Mouse (Mus musculus) stomach, embryonic 16.5 days (tissue): Measurements from ENCODE around the gene Marc1. TPM values are rescaled to one million over a fixed set of nuclear protein-coding genes. Genes with fewer than 3 reads are reported as not detected.

ENCODE experiments used
- ATAC-seq: fragments of 200-750 bp; cut with Nextera tagmentation; 2 replicates; pipeline ENCODE4 v1.8.0; 2017; ENCODE audit warnings: moderate number of reproducible peaks, moderate TSS enrichment; ENCODE audit not compliant: insufficient read depth, low FRiP score
- H3K27ac ChIP-seq: fragments of 300-500 bp; sonication (generic); 2 replicates; pipeline ENCODE4 v1.5.1; 2014; ENCODE audit warnings: low read length
- H3K27me3 ChIP-seq: fragments of 300-500 bp; sonication (generic); 2 replicates; pipeline ENCODE4 v1.6.1; 2014; ENCODE audit warnings: low read length, control low read depth, mixed read lengths; ENCODE audit not compliant: control insufficient read depth, insufficient read depth
- H3K36me3 ChIP-seq: fragments of 300-500 bp; sonication (generic); 2 replicates; pipeline ENCODE4 v1.6.1; 2014; ENCODE audit warnings: low read length; ENCODE audit not compliant: control insufficient read depth, insufficient read depth
- H3K4me1 ChIP-seq: fragments of 300-500 bp; sonication (generic); 2 replicates; pipeline ENCODE4 v1.6.1; 2014; ENCODE audit warnings: low read length, control low read depth, mixed read lengths; ENCODE audit not compliant: control insufficient read depth, insufficient read depth
- H3K4me2 ChIP-seq: fragments of 300-500 bp; sonication (generic); 2 replicates; pipeline ENCODE4 v1.6.1; 2014; ENCODE audit warnings: low read depth, low read length, mixed read lengths
- H3K4me3 ChIP-seq: fragments of 300-500 bp; sonication (generic); replicated peaks from 2 replicates; pipeline ENCODE4 v1.5.1; 2014; ENCODE audit warnings: mild to moderate bottlenecking, low read length
- H3K9ac ChIP-seq: fragments of 300-500 bp; sonication (generic); 2 replicates; pipeline ENCODE4 v1.6.1; 2014; ENCODE audit warnings: low read length
- H3K9me3 ChIP-seq: fragments of 300-500 bp; sonication (generic); replicated peaks from 2 replicates; pipeline ENCODE4 v1.6.1; 2016; ENCODE audit warnings: low read length, control low read depth; ENCODE audit not compliant: control insufficient read depth
- WGBS: fragments of 180-500 bp; shearing (Covaris S2); extraction: QIAGEN DNeasy Blood & Tissue Kit; methylation state at CpG from one replicate; pipeline ENCODE4 v1.1.7; 2014; 5-methylcytosine and 5-hydroxymethylcytosine counted together
- polyA plus RNA-seq: library from polyadenylated mRNA; unstranded; fragments of >200 nt; fragmentation: Nextera tagmentation; extraction: Ambion mirVana; gene quantifications from 2 replicates; pipeline ENCODE4 v1.2.1, GENCODE M21; 2015

The Marc1 gene
- polyA plus RNA-seq, 1 experiment from 2014 or later: 2.7 TPM

GRCm38 (mm10) chr1:184829897-184830296 is 18.8 kb upstream of the Marc1 start:
- Histone ChIP-seq H3K36me3 (peaks cover 21% of the 10 kb centered on the region), H3K9me3 (no peaks in the 10 kb centered on the region), H3K27ac (no peak overlapping the region), H3K27me3 (no peaks in the 10 kb centered on the region), H3K4me3 (no peak overlapping the region), H3K4me1 (0 out of 2 replicates have a peak, but pooled peaks cover 1% of the 10 kb centered on the region), H3K9ac (no peak overlapping the region), H3K4me2 (no peak overlapping the region)
- ATAC-seq: no peak; the same call in 1 of the 2 replicates
- 80% methylated on average over 8 of the region's 8 CpGs for WGBS

- 0 out of 2 replicates have a peak, but pooled peaks have one; percentile 30 for ATAC-seq
- H3K27me3 ChIP-seq: no peaks in the 10 kb centered on the region
- WGBS: 32% methylated on average over 23 of the region's 23 CpGs
- no peak overlapping the region for H3K4me3 ChIP-seq
- H3K4me1 ChIP-seq: 0 out of 2 replicates have a peak, but pooled peaks cover 8% of the 10 kb centered on the region
- peak overlapping the region; percentile 41; the same call in 1 of the 2 replicates for H3K9ac ChIP-seq
- no peak overlapping the region for H3K27ac ChIP-seq
- H3K9me3 ChIP-seq: no peaks in the 10 kb centered on the region
- H3K4me2 ChIP-seq: peak overlapping the region; percentile 24
- peaks cover 12% of the 10 kb centered on the region for H3K36me3 ChIP-seq
Observed at GRCm38 (mm10) chr1:184827175-184827701, 16.1 kb upstream of the Marc1 start.

- H3K36me3 ChIP-seq: 0 out of 2 replicates have a peak, but pooled peaks cover 6% of the 10 kb centered on the region
- no peak overlapping the region for H3K9ac ChIP-seq
- 0 out of 2 replicates have a peak, but pooled peaks cover 8% of the 10 kb centered on the region for H3K4me1 ChIP-seq
- no peaks in the 10 kb centered on the region for H3K27me3 ChIP-seq
- WGBS: 19% methylated on average over 11 of the region's 11 CpGs
- no peak overlapping the region for H3K4me2 ChIP-seq
- no peaks in the 10 kb centered on the region for H3K9me3 ChIP-seq
- no peak overlapping the region for H3K4me3 ChIP-seq
- no peak overlapping the region for H3K27ac ChIP-seq
- ATAC-seq: no peak
Observed at GRCm38 (mm10) chr1:184825093-184825492, 14.0 kb upstream of the Marc1 start.

GRCm38 (mm10) chr1:184824439-184824851 is 13.3 kb upstream of the Marc1 start:
- Histone ChIP-seq H3K4me1 (0 out of 2 replicates have a peak, but pooled peaks cover 8% of the 10 kb centered on the region), H3K9ac (no peak overlapping the region; the same call in 1 of the 2 replicates), H3K4me2 (peak overlapping the region; percentile 17; the same call in 1 of the 2 replicates), H3K9me3 (no peaks in the 10 kb centered on the region), H3K36me3 (0 out of 2 replicates have a peak, but pooled peaks cover 6% of the 10 kb centered on the region), H3K27ac (no peak overlapping the region; the same call in 1 of the 2 replicates), H3K4me3 (no peak overlapping the region), H3K27me3 (no peaks in the 10 kb centered on the region)
- WGBS: 8% methylated on average over 12 of the region's 12 CpGs
- peak; percentile 78; the same call in 1 of the 2 replicates for ATAC-seq

- H3K27ac ChIP-seq: peak overlapping the region; percentile 46; the same call in 1 of the 2 replicates
- 0 out of 2 replicates have a peak, but pooled peaks cover 6% of the 10 kb centered on the region for H3K36me3 ChIP-seq
- no peaks in the 10 kb centered on the region for H3K27me3 ChIP-seq
- peak overlapping the region; percentile 9; the same call in 1 of the 2 replicates for H3K4me2 ChIP-seq
- ATAC-seq: peak; percentile 31; the same call in 1 of the 2 replicates
- H3K9ac ChIP-seq: no peak overlapping the region
- 0 out of 2 replicates have a peak, but pooled peaks cover 8% of the 10 kb centered on the region for H3K4me1 ChIP-seq
- H3K4me3 ChIP-seq: no peak overlapping the region; the same call in 1 of the 2 replicates
- no peaks in the 10 kb centered on the region for H3K9me3 ChIP-seq
- 26% methylated on average over 10 of the region's 11 CpGs for WGBS
Observed at GRCm38 (mm10) chr1:184822678-184823077, 11.6 kb upstream of the Marc1 start.

- 76% methylated on average over 6 of the region's 6 CpGs for WGBS
- H3K27ac ChIP-seq: no peak overlapping the region
- no peak overlapping the region for H3K4me2 ChIP-seq
- H3K9ac ChIP-seq: no peak overlapping the region
- no peak overlapping the region for H3K4me3 ChIP-seq
- ATAC-seq: no peak
- H3K27me3 ChIP-seq: no peaks in the 10 kb centered on the region
- H3K36me3 ChIP-seq: peaks cover 6% of the 10 kb centered on the region; the same call in 1 of the 2 replicates
- H3K9me3 ChIP-seq: no peaks in the 10 kb centered on the region
- no peaks in the 10 kb centered on the region for H3K4me1 ChIP-seq
Observed at GRCm38 (mm10) chr1:184817768-184818167, 6.7 kb upstream of the Marc1 start.

GRCm38 (mm10) chr1:184811716-184812250 is 670 bp upstream of the Marc1 start:
- no peak overlapping the region for H3K9ac ChIP-seq
- no peak overlapping the region for H3K27ac ChIP-seq
- peaks cover 16% of the 10 kb centered on the region for H3K4me1 ChIP-seq
- 66% methylated on average over 8 of the region's 8 CpGs for WGBS
- H3K4me3 ChIP-seq: no peak overlapping the region
- no peak for ATAC-seq
- H3K9me3 ChIP-seq: no peaks in the 10 kb centered on the region
- H3K27me3 ChIP-seq: peaks cover 16% of the 10 kb centered on the region
- no peak overlapping the region for H3K4me2 ChIP-seq
- H3K36me3 ChIP-seq: no peaks in the 10 kb centered on the region; the same call in 1 of the 2 replicates

- Histone ChIP-seq H3K9ac (no peak overlapping the region), H3K4me2 (no peak overlapping the region), H3K36me3 (no peaks in the 10 kb centered on the region), H3K27ac (no peak overlapping the region), H3K4me1 (peaks cover 16% of the 10 kb centered on the region), H3K9me3 (no peaks in the 10 kb centered on the region), H3K27me3 (peaks cover 16% of the 10 kb centered on the region), H3K4me3 (no peak overlapping the region)
- no peak for ATAC-seq
- WGBS: 55% methylated on average over 6 of the region's 6 CpGs
Observed at GRCm38 (mm10) chr1:184809578-184810001, 1.5 kb downstream of the Marc1 start.

- Histone ChIP-seq H3K36me3 (no peaks in the 10 kb centered on the region), H3K9ac (no peak overlapping the region), H3K27me3 (peaks cover 16% of the 10 kb centered on the region), H3K27ac (no peak overlapping the region), H3K9me3 (no peaks in the 10 kb centered on the region), H3K4me1 (peaks cover 16% of the 10 kb centered on the region), H3K4me2 (no peak overlapping the region), H3K4me3 (no peak overlapping the region)
- ATAC-seq: no peak
- 80% methylated on average over 17 of the region's 17 CpGs for WGBS
Observed at GRCm38 (mm10) chr1:184808418-184809012, 2.6 kb downstream of the Marc1 start.
